Mouse (Mus musculus) midbrain, embryonic 14.5 days (tissue): ENCODE results near the gene Nog. TPM values are rescaled to one million over a fixed set of nuclear protein-coding genes. Genes with fewer than 3 reads are reported as not detected.

Experiments
- ATAC-seq: fragments of 200-750 bp; cut with Nextera tagmentation; 2 replicates; pipeline ENCODE4 v1.8.0; 2017; ENCODE audit warnings: moderate number of reproducible peaks, moderate library complexity; ENCODE audit not compliant: low FRiP score, low TSS enrichment
- DNase-seq: peaks from one replicate; pipeline ENCODE4 v3.0.0-alpha.2; 2015
- H3K27ac ChIP-seq: fragments of 300-500 bp; sonication (generic); replicated peaks from 2 replicates; pipeline ENCODE4 v1.5.1; 2014; ENCODE audit warnings: mild to moderate bottlenecking, low read depth, low read length, moderate library complexity
- H3K27me3 ChIP-seq: fragments of 300-500 bp; sonication (generic); 2 replicates; pipeline ENCODE4 v1.6.1; 2014; ENCODE audit warnings: low read length, control low read depth, mixed read lengths; ENCODE audit not compliant: control insufficient read depth, insufficient read depth
- H3K36me3 ChIP-seq: fragments of 300-500 bp; sonication (generic); 2 replicates; pipeline ENCODE4 v1.6.1; 2014; ENCODE audit warnings: low read length, control low read depth; ENCODE audit not compliant: control insufficient read depth, insufficient read depth
- H3K4me1 ChIP-seq: fragments of 300-500 bp; sonication (generic); 2 replicates; pipeline ENCODE4 v1.6.1; 2014; ENCODE audit warnings: mild to moderate bottlenecking, antibody characterized with exemption, low read length, control low read depth; ENCODE audit not compliant: control insufficient read depth, insufficient read depth
- H3K4me2 ChIP-seq: fragments of 300-500 bp; sonication (generic); 2 replicates; pipeline ENCODE4 v1.6.1; 2014; ENCODE audit warnings: mild to moderate bottlenecking, low read length, moderate library complexity
- H3K4me3 ChIP-seq: fragments of 300-500 bp; sonication (generic); replicated peaks from 2 replicates; pipeline ENCODE4 v1.5.1; 2014; ENCODE audit warnings: low read depth, low read length
- H3K9ac ChIP-seq: fragments of 300-500 bp; sonication (generic); replicated peaks from 2 replicates; pipeline ENCODE4 v1.6.1; 2014; ENCODE audit warnings: mild to moderate bottlenecking, low read length, moderate library complexity
- H3K9me3 ChIP-seq: fragments of 300-500 bp; sonication (generic); 2 replicates; pipeline ENCODE4 v1.6.1; 2016; ENCODE audit warnings: low read length, control low read depth, mixed read lengths; ENCODE audit not compliant: control insufficient read depth
- WGBS: fragments of 180-500 bp; shearing (Covaris S2); extraction: QIAGEN DNeasy Blood & Tissue Kit; methylation state at CpG from one replicate; pipeline ENCODE4 v1.1.7; 2014; 5-methylcytosine and 5-hydroxymethylcytosine counted together
- polyA plus RNA-seq: library from polyadenylated mRNA; unstranded; fragments of >200 nt; fragmentation: Nextera tagmentation; extraction: Ambion mirVana; gene quantifications from 2 replicates; pipeline ENCODE4 v1.2.1, GENCODE M21; 2014

Nog gene
- polyA plus RNA-seq, 1 experiment from 2014 or later = 4.3 TPM

GRCm38 (mm10) chr11:89317757-89318156 lies 15.6 kb upstream of the Nog start:
- 70% methylated on average over 3 of the region's 3 CpGs for WGBS

DNA sequence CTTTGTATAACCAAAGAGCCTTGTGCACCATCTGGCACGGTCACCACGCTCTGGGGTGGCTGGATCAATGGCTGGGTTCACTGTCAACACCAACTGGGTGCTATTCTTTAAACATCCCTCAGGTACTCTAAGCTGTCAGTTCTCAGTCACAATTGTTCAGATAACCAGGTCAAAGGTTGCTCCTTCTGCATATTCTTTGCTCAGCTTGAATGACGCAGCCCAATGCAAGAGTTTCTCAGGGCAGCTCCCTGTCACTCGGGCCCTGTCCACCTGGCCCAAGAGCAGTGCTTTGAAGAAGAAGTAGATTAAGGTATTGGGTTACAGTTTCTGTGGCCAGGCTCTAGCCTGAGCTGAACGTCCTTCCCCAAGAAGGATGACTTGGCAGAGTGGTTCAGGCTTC lies 12.2 kb upstream of the Nog start:
- no peak overlapping the region for H3K27ac ChIP-seq
- no peaks in the 10 kb centered on the region for H3K36me3 ChIP-seq
- no peak overlapping the region for H3K4me3 ChIP-seq
- H3K9me3 ChIP-seq = no peaks in the 10 kb centered on the region
- peaks cover 15% of the 10 kb centered on the region; the same call in 1 of the 2 replicates for H3K4me1 ChIP-seq
- H3K27me3 ChIP-seq = no peaks in the 10 kb centered on the region
- H3K9ac ChIP-seq = no peak overlapping the region
- no peak for DNase-seq
- 60% methylated on average over 5 of the region's 5 CpGs for WGBS
- no peak for ATAC-seq
- no peak overlapping the region for H3K4me2 ChIP-seq

More at GRCm38 (mm10) chr11:89317757-89318156, 15.6 kb upstream of the Nog start:
- Histone ChIP-seq H3K9ac (no peak overlapping the region), H3K36me3 (no peaks in the 10 kb centered on the region), H3K9me3 (no peaks in the 10 kb centered on the region), H3K4me2 (no peak overlapping the region), H3K27ac (no peak overlapping the region), H3K4me3 (no peak overlapping the region), H3K4me1 (peaks cover 15% of the 10 kb centered on the region; the same call in 1 of the 2 replicates), H3K27me3 (no peaks in the 10 kb centered on the region)
- no peak for DNase-seq
- no peak for ATAC-seq

DNA sequence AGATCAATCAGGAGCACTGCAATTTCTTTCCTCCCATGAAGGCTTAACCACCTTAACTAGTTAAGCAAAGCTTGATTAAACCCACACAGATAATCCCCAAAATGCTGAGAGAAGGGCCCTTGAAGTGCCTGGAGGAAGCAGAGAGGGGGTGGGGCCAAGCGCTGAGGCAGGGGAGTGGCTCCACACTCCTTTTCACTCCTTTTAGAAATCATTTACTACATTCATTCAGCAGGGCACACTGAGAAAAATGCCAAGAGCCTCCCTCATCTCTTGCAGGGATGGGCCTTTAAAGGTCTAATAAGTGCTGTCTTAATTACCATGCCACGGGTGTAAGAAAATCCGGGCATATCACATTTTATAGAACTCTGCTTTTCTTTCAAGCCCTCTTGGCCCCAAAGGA lies 10.2 kb upstream of the Nog start:
- H3K4me1 ChIP-seq = peaks cover 5% of the 10 kb centered on the region; the same call in 1 of the 2 replicates
- H3K27me3 ChIP-seq = no peaks in the 10 kb centered on the region
- whole genome bisulfite sequencing = 10% methylated on average over 3 of the region's 3 CpGs
- no peak overlapping the region for H3K27ac ChIP-seq
- no peak overlapping the region for H3K4me3 ChIP-seq
- H3K4me2 ChIP-seq = no peak overlapping the region
- DNase-seq = no peak
- ATAC-seq = no peak
- no peaks in the 10 kb centered on the region for H3K9me3 ChIP-seq
- no peaks in the 10 kb centered on the region for H3K36me3 ChIP-seq
- H3K9ac ChIP-seq = no peak overlapping the region

DNA sequence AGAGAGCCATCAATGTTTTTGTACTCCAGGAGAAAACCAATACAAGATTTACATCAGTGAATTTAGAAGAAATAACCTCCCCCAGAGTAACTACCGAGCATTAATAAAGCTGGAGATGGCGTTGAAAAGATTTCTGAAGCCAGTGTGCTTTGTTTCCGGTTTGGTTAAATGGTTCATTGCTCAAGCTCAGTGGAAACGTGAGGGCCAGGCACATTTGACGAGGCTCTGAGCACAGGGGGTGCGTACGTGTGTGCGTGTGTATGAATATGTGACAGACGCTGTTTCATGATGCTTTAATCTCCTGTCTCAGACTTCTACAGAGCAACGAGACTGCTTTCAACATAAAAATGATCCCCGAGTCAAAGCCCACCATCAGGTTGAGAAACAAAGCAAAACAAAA lies 8.1 kb upstream of the Nog start:
- no peak overlapping the region for H3K4me2 ChIP-seq

GRCm38 (mm10) chr11:89303421-89303820 lies 1.3 kb upstream of the Nog start:
- DNase-seq (peak; percentile 95), ATAC-seq (peak; percentile 59)
- H3K4me2 ChIP-seq = peak overlapping the region; percentile 95
- no peak overlapping the region; the same call in 1 of the 2 replicates for H3K9ac ChIP-seq
- H3K27me3 ChIP-seq = no peaks in the 10 kb centered on the region; the same call in 1 of the 2 replicates
- under 1% methylated on average over 16 of the region's 16 CpGs for WGBS
- peaks cover 10% of the 10 kb centered on the region for H3K4me1 ChIP-seq
- peak overlapping the region; percentile 65 for H3K4me3 ChIP-seq
- peak overlapping the region; percentile 87 for H3K27ac ChIP-seq
- H3K9me3 ChIP-seq = no peaks in the 10 kb centered on the region
- H3K36me3 ChIP-seq = no peaks in the 10 kb centered on the region

More for the DNA sequence above, 8.1 kb upstream of the Nog start:
- H3K9ac ChIP-seq = no peak overlapping the region
- DNase-seq (no peak), ATAC-seq (no peak)
- H3K36me3 ChIP-seq = no peaks in the 10 kb centered on the region
- H3K27me3 ChIP-seq = no peaks in the 10 kb centered on the region
- no peak overlapping the region for H3K4me3 ChIP-seq
- no peak overlapping the region for H3K27ac ChIP-seq
- no peaks in the 10 kb centered on the region for H3K9me3 ChIP-seq
- no peaks in the 10 kb centered on the region for H3K4me1 ChIP-seq
- WGBS = 40% methylated on average over 11 of the region's 11 CpGs

DNA sequence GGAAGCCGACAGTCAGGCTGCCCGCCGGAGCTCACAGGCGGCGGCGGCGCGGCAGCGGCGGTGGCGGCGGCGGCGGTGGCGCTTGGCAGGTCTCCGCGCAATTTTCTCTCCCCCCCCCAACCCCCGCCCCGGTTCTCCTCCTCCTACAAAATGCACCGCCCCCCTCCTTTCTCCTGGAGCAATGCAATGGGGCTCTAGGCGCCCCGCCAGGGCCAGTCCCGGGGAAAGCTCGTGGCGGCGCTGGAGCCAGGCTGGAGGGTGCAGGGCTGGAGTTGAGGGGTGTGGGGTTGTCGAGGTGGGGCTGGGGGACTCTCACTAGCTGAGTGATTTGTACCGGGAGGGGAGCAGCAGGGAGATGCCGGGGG lies 666 bp upstream of the Nog start:
- ATAC-seq (peak; percentile 49), DNase-seq (peak; percentile 82)
- H3K9ac ChIP-seq = peak overlapping the region; percentile 66
- no peaks in the 10 kb centered on the region; the same call in 1 of the 2 replicates for H3K27me3 ChIP-seq
- peaks cover 12% of the 10 kb centered on the region for H3K4me1 ChIP-seq
- H3K4me3 ChIP-seq = peak overlapping the region; percentile 65
- peak overlapping the region; percentile 95 for H3K4me2 ChIP-seq
- no peaks in the 10 kb centered on the region for H3K9me3 ChIP-seq
- peak overlapping the region; percentile 87 for H3K27ac ChIP-seq
- WGBS = under 1% methylated on average over 27 of the region's 29 CpGs
- no peaks in the 10 kb centered on the region for H3K36me3 ChIP-seq

DNA sequence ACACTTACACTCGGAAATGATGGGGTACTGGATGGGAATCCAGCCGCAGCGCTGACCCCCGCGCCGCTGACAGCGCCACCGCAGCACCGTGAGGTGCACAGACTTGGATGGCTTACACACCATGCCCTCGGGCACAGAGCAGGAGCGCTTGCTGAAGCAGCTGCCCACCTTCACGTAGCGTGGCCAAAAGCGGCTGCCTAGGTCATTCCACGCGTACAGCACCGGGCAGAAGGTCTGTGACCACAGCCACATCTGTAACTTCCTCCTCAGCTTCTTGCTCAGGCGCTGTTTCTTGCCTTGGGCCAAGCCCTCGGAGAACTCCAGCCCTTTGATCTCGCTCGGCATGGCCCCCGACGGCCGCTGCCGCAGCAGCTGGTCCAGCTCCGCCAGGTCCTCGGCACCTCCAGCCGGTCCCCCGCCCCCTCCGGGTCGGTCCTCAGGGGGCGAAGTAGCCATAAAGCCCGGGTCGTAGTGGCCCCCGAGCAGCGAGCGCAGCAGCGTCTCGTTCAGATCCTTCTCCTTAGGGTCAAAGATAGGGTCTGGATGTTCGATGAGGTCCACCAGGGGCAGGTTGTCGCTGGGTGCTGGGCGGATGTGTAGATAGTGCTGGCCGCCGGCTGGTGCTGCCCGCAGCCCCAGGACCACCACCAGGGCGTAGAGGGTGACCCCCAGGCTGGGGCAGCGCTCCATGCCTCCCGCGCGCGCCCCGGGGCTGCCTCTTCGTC lies 639 bp downstream of the Nog start:
- peak; percentile 64 for DNase-seq

DNA sequence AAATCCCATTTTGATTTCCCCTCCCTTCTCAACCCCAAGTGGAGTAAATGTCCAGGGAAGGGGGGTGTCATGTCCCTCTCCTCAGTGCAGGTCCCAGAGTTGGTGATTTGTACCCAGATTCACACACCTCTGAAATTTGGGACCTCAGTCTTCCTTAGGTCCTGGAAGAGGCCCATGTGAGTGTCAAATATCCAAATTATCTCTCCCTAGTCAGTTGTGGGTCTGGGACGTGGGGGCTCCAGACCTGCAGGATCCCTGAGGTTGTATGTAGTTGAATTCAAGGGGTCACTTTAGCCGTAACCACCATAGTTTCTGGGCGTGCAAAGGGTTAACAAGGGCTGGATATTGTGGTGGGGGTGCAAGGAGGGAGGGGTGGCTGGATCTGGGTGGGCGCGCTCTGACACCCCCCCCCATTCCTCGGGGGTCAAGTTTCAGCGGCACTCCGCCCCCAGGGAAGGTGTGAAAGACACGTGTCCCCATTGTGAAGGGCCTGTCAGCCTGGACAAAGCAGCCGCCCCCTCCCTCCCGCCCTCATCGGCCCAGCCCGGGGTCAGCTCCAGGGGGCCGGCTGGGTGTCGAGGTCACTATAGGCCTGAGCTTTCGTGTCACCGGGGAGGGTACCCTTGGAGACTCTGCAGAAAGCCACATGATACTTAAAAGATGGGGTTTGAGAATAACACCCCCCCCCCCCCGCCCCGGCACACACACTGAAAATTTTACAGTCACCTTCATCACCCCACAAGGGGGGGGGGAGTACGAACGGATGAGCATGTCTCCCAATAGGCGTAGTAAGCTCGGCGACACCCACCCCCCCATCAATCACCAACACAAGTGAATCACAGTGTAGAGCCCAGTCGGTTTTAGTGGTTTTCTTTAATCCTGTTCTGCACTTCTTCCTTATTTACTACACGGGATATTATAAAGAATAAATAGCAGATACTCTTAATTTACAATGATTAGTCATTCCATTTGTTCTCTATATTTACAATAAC lies 2.1 kb downstream of the Nog start:
- H3K27ac ChIP-seq = 0 out of 2 replicates have a peak overlapping the region, but pooled peaks have one; percentile 37
- no peaks in the 10 kb centered on the region for H3K9me3 ChIP-seq
- H3K4me1 ChIP-seq = peaks cover 16% of the 10 kb centered on the region
- H3K36me3 ChIP-seq = no peaks in the 10 kb centered on the region
- peak overlapping the region; percentile 65 for H3K4me3 ChIP-seq
- WGBS = under 1% methylated on average over 26 of the region's 26 CpGs
- H3K9ac ChIP-seq = peak overlapping the region; percentile 36; the same call in 1 of the 2 replicates
- no peak for ATAC-seq
- no peak for DNase-seq
- H3K27me3 ChIP-seq = peaks cover 4% of the 10 kb centered on the region; the same call in 1 of the 2 replicates
- peak overlapping the region; percentile 95 for H3K4me2 ChIP-seq

More for the DNA sequence above, 639 bp downstream of the Nog start:
- WGBS = under 1% methylated on average over 53 of the region's 53 CpGs
- Histone ChIP-seq H3K4me1 (peaks cover 16% of the 10 kb centered on the region), H3K27me3 (no peaks in the 10 kb centered on the region; the same call in 1 of the 2 replicates), H3K27ac (peak overlapping the region; percentile 87), H3K4me2 (peak overlapping the region; percentile 95), H3K36me3 (no peaks in the 10 kb centered on the region), H3K4me3 (peak overlapping the region; percentile 65), H3K9ac (peak overlapping the region; percentile 66), H3K9me3 (no peaks in the 10 kb centered on the region)
- no peak; the same call in 1 of the 2 replicates for ATAC-seq
